Mouse (Mus musculus) thymus, adult 2 months (tissue): ENCODE measurements around the gene Rprd1b. TPM values are rescaled to one million over a fixed set of nuclear protein-coding genes. Genes with fewer than 3 reads are reported as not detected.

Source experiments
- DNase-seq: peaks from one replicate; pipeline ENCODE4 v3.0.0; 2021
- H3K27ac ChIP-seq: fragments of 200-500 bp; 2 replicates; pipeline ENCODE4 v1.5.1; 2012; ENCODE audit warnings: low read length, control low read depth; ENCODE audit not compliant: control insufficient read depth, insufficient read depth
- H3K27me3 ChIP-seq: fragments of 200-500 bp; 2 replicates; pipeline ENCODE4 v1.6.1; 2012; ENCODE audit warnings: mild to moderate bottlenecking, low read length, moderate library complexity, mixed read lengths; ENCODE audit not compliant: control insufficient read depth, insufficient read depth
- H3K36me3 ChIP-seq: fragments of 200-500 bp; 2 replicates; pipeline ENCODE4 v1.6.1; 2012; ENCODE audit warnings: mild to moderate bottlenecking, low read length, moderate library complexity; ENCODE audit not compliant: control insufficient read depth, insufficient read depth
- H3K4me1 ChIP-seq: fragments of 200-500 bp; replicated peaks from 2 replicates; pipeline ENCODE4 v1.6.1; 2012; ENCODE audit warnings: low read length; ENCODE audit not compliant: control insufficient read depth, insufficient read depth
- H3K4me3 ChIP-seq: fragments of 200-500 bp; 2 replicates; pipeline ENCODE4 v1.5.1; 2012; ENCODE audit warnings: mild to moderate bottlenecking, low read length, control low read depth, moderate library complexity; ENCODE audit not compliant: control insufficient read depth, insufficient read depth
- CTCF ChIP-seq: fragments of 200-500 bp; IDR thresholded peaks from 2 replicates; pipeline ENCODE4 v1.5.1; 2012; ENCODE audit warnings: mild to moderate bottlenecking, control low read depth, low read length, moderate library complexity, borderline replicate concordance; ENCODE audit not compliant: control insufficient read depth, poor library complexity, insufficient read depth; ENCODE audit errors: extremely low read depth
- POLR2A ChIP-seq: fragments of 200-500 bp; IDR thresholded peaks from 2 replicates; pipeline ENCODE4 v1.6.1; 2012; ENCODE audit warnings: mild to moderate bottlenecking, low read length, control low read depth, moderate library complexity; ENCODE audit not compliant: control insufficient read depth, poor library complexity, insufficient read depth; ENCODE audit errors: extremely low read depth
- WGBS: fragments of 180-500 bp; shearing (Covaris S2); methylation state at CpG from one replicate; pipeline ENCODE4 v1.1.7; 2018; 5-methylcytosine and 5-hydroxymethylcytosine counted together
- polyA plus RNA-seq: library from polyadenylated mRNA; depleted of rRNA; stranded (reverse); fragments of >200 nt; gene quantifications from 2 replicates; pipeline ENCODE4 v1.2.3, GENCODE M21; 2012

Rprd1b gene
- polyA plus RNA-seq, 1 experiment = 35.3 TPM

DNA sequence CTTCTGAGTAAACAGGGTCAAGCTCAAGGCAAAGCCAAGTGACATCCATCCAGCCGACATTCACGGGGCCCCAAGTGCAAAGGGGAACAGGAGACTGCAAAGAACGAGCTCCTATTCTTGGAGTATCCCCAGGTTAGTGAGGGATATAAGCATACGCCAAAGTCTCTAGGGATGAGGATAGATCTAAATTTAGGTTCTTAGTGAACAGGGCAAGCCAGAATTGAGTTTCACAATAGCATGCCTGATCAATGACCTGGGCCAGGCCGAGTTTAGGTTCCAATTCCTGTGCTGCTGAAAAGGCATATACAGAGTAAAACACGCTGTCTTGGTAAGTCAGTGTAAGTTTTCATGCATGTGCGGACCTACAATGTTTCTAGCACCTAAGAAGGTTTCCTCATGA lies 18.9 kb upstream of the Rprd1b start:
- TF ChIP-seq POLR2A = no peak
- TF ChIP-seq CTCF = no peak
- peaks cover 30% of the 10 kb centered on the region for H3K36me3 ChIP-seq
- DNase-seq = no peak
- H3K27me3 ChIP-seq = no peaks in the 10 kb centered on the region
- 95% methylated on average over 7 of the region's 7 CpGs for WGBS
- H3K4me3 ChIP-seq = no peak overlapping the region
- no peaks in the 10 kb centered on the region for H3K4me1 ChIP-seq
- no peak overlapping the region for H3K27ac ChIP-seq

DNA sequence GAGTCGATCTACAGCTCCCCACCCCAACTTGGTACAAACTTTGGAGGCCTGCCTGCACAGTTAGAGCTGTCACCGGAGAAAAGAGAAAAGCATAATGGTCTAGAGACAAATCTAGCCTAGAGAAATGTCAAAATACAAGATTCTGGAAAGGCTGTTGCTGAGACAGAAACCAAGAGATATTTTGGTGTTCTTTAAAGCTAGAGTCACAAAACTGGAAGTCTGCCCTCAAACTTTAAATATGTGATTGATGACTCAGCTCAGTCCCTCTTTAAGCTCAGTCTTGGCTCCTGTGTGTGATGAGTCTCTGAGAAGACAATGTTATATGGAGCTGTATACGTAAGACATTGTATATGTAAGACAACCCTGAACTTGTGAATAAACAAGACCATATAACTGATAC lies 15.7 kb upstream of the Rprd1b start:
- Histone ChIP-seq H3K36me3 (peaks cover 15% of the 10 kb centered on the region), H3K4me3 (no peak overlapping the region), H3K27me3 (no peaks in the 10 kb centered on the region), H3K4me1 (no peaks in the 10 kb centered on the region), H3K27ac (no peak overlapping the region)
- no peak for DNase-seq
- TF ChIP-seq CTCF (no peak), POLR2A (no peak)
- WGBS = 96% methylated on average over 3 of the region's 3 CpGs

GRCm38 (mm10) chr2:158017330-158017729 lies 11.0 kb upstream of the Rprd1b start:
- Histone ChIP-seq H3K4me1 (no peaks in the 10 kb centered on the region), H3K4me3 (no peak overlapping the region), H3K27ac (no peak overlapping the region), H3K27me3 (no peaks in the 10 kb centered on the region), H3K36me3 (no peaks in the 10 kb centered on the region)
- DNase-seq = no peak
- TF ChIP-seq POLR2A (no peak), CTCF (no peak)
- 96% methylated on average over 4 of the region's 4 CpGs for WGBS

DNA sequence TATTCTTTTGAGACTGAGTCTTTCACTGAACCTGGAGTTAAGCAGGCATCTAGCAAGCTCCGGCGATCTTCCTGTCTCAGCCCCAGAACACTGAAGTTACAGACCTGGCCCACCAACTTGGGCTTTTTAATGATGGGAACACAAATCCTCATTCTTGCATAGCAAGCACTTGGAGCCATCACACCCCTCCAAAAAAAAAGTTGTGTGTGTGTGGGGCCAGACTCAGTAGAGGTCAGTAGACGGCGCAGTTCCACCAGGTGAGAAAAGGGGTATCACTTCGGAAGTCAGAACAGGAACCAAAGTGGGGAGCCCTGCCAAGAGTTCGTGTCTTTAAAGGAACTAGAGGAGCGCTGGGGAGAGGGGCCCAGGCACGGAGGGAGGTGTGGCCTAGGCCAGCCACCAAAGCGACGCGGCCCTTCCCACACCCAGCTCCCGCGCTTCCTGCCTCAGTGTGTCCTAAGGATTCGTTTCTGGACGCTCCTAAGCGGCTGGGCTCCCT lies 393 bp upstream of the Rprd1b start:
- DNase-seq = no peak
- WGBS = 1% methylated on average over 16 of the region's 16 CpGs
- Histone ChIP-seq H3K27ac (peak overlapping the region; percentile 23; the same call in 1 of the 2 replicates), H3K4me3 (peak overlapping the region; percentile 89), H3K4me1 (peaks cover 11% of the 10 kb centered on the region), H3K27me3 (no peaks in the 10 kb centered on the region), H3K36me3 (no peaks in the 10 kb centered on the region)
- peak; percentile 46; the same call in 1 of the 2 replicates for TF ChIP-seq POLR2A
- no peak for TF ChIP-seq CTCF

GRCm38 (mm10) chr2:158030007-158030406 lies 1.7 kb downstream of the Rprd1b start:
- Histone ChIP-seq H3K36me3 (no peaks in the 10 kb centered on the region), H3K27me3 (no peaks in the 10 kb centered on the region), H3K4me3 (no peak overlapping the region), H3K4me1 (peaks cover 11% of the 10 kb centered on the region), H3K27ac (no peak overlapping the region)
- DNase-seq = no peak
- WGBS = 60% methylated on average over 7 of the region's 7 CpGs
- TF ChIP-seq POLR2A (no peak), CTCF (no peak)

DNA sequence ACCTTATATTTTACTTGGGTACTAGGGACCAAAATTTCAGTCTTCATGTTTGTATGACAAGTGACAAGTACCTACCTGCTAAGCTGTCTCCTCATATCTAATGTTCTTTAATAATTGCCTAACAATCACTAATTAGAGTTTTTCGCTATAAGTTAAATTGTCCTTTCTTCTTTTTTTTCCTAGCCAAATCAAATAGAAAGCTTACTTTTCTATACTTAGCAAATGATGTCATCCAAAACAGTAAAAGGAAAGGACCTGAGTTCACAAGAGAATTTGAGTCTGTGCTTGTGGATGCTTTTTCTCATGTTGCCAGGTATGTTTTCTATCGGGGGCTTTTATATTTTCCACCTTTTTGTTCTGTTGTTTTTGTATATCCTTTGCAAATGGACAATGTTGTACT lies 7.5 kb downstream of the Rprd1b start:
- Histone ChIP-seq H3K27ac (no peak overlapping the region), H3K4me1 (0 out of 2 replicates have a peak, but pooled peaks cover 3% of the 10 kb centered on the region), H3K4me3 (no peak overlapping the region), H3K36me3 (peaks cover 17% of the 10 kb centered on the region), H3K27me3 (no peaks in the 10 kb centered on the region)
- 94% methylated on average over 2 of the region's 2 CpGs for WGBS
- TF ChIP-seq CTCF = no peak
- TF ChIP-seq POLR2A = no peak
- no peak for DNase-seq

DNA sequence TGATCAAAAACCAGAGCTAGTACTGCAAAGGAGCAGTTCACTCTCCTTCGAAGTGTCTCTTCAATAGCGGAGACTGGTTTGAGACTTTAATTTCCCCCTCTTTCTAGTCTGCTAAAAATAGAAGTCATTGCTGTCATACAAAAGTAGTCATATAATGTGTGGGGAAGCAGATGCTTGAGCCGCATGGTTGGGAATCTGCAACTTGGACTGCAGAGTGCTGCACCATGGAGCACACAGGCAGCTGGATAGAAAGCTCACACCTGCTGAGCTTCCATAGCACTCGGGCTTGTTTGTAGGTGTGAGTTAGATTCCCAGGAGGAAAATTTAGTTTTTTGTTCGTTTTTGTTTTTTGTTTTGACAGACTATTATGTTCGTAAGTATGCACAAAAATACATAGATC lies 8.1 kb downstream of the Rprd1b start:
- Histone ChIP-seq H3K4me1 (no peaks in the 10 kb centered on the region), H3K36me3 (peaks cover 21% of the 10 kb centered on the region), H3K27ac (no peak overlapping the region), H3K4me3 (no peak overlapping the region), H3K27me3 (no peaks in the 10 kb centered on the region)
- WGBS = 94% methylated on average over 6 of the region's 6 CpGs
- no peak for TF ChIP-seq POLR2A
- TF ChIP-seq CTCF = no peak
- DNase-seq = no peak
